Mouse (Mus musculus): ENCODE results near the gene Ercc6l2.

DNA sequence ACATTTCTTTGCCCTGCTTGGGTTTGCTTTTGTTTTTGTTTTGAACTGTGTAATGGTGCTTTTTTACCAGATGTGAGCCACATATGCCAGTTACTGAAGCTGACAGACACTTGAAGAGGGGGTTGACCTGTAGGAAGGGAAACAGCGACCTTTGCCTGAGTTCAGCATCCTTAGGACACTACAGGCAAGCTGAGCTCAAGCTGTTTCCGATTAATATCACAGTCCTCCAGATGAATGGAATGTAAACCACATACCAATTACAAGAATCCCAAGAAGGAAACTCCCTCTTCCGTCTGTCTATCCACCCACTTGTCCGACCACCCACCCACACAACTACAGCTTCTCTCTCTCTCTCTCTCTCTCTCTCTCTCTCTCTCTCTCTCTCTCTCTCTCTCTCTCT lies 112.3 kb downstream of the Ercc6l2 start:
- TF ChIP-seq CTCF (IDR thresholded peaks at IDR 0.05; ENCODE audit: borderline replicate concordance, control insufficient read depth, extremely low read depth, insufficient read depth, low read length, poor library complexity) (no peak), POLR2A (IDR thresholded peaks at IDR 0.05; ENCODE audit: control insufficient read depth, extremely low read depth, insufficient read depth, low read length, poor library complexity) (no peak)
